Mouse (Mus musculus) right cerebral cortex, adult 2 months (tissue): ENCODE results near the gene Gm3755.
"Not testable (repeated sequence)": the region's sequence is repeated elsewhere in the genome, so short reads cannot be mapped to it uniquely, and the experiment has no call there.

Experiments used
- DNase-seq, 2 experiments: peaks; one replicate each; pipeline ENCODE4 v3.0.0; 2021 to 2022; ENCODE audit warnings: low spot score in 2 of 2

The Gm3755 gene

GRCm38 (mm10) chr14:7450817-7451216 lies at the start of gene Gm3755:
Gene Gm3755 (minus strand): TSS chr14:7450917.
- not testable (repeated sequence) for DNase-seq

GRCm38 (mm10) chr14:7488731-7489130 lies 38.0 kb upstream of the Gm3755 start:
- DNase-seq = not testable (repeated sequence)

- DNase-seq = not testable (repeated sequence)
Observed at GRCm38 (mm10) chr14:7483662-7484061, 32.9 kb upstream of the Gm3755 start, which contains the start of gene Gm3752. Gene Gm3752 (minus strand): TSS chr14:7483762.

GRCm38 (mm10) chr14:7422496-7422895 lies 28.2 kb downstream of the Gm3755 start:
- not testable (repeated sequence) for DNase-seq
